Mouse (Mus musculus): Measurements from ENCODE around the gene Eipr1.

DNA sequence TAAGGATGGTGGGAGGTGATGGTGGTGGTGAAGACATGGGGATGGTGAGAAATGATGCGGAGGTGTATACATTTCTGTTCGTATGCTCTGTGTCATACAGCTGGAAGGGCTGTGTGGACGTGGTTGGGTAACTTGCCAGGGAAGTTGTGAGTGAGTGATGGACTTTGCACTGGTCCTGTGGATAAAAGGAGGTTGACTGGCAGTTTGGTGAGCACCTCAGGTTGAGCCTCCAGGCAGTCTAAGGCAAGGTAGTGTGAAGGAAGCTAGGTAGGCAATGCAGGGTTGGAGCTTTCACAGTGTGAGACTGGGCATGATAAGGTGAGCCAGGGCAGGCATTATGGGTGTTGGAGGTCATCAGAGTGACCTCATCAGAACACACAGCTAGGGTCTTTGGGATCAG lies 31.0 kb downstream of the Eipr1 start:
- TF ChIP-seq CTCF (IDR thresholded peaks at IDR 0.05; ENCODE audit: low read depth) = no peak
- no peak for TF ChIP-seq EP300 (IDR thresholded peaks at IDR 0.05; ENCODE audit: low read depth)
